In the genomic region with DNA sequence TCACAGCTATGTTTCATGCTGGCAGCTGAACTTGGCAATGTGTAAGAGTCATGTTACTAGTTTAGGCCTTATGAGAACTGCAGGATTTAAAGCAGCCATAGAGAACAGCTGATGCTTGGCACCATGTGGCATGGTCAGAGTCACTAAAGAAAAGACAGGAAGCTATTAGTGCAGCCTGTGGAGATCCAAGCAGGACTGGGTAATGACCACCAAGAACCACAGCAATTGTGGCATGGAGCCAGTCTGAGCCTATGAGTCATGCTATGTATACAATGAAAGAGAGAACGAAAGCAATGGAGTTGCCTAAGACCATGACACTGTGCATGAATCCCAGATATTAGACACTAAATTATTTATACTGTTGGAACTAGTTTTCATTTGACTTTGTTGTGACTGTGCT, we compare ENCODE assay signal across 23 mouse cellular contexts. TPM values are rescaled to one million over a fixed set of nuclear protein-coding genes. Genes with fewer than 3 reads are reported as not detected.
DNase-seq lines count a peak whose midpoint lies in the region; ATAC-seq and TF ChIP-seq lines count a peak whose summit lies in the region.
"Had no signal": no experiment of that assay in that cellular context is flagged by ENCODE, and none has a peak within 500 bp of the region (broad histone marks: within the 10 kb centered on the region; RNA-seq: fewer than 3 reads in every experiment).

No protein-coding gene starts in this region.

- no peak overlapping the region for H3K4me2 ChIP-seq in liver, postnatal 0 days (ENCODE audit: low read depth, low read length)
- H3K4me2 ChIP-seq: hindbrain, embryonic 12.5 days had no signal

- ATAC-seq in liver, postnatal 0 days = peak; percentile 77
- ATAC-seq: forebrain, embryonic 14.5 days had no signal

- no peaks in the 10 kb centered on the region for H3K36me3 ChIP-seq in liver, postnatal 0 days (replicated peaks; ENCODE audit: insufficient read depth, low read length)
- H3K36me3 ChIP-seq: hindbrain, embryonic 12.5 days had no signal

- no peak for TF ChIP-seq EP300 in liver, postnatal 0 days (IDR thresholded peaks at IDR 0.05; ENCODE audit: low read depth)

- DNase-seq in cerebellum, postnatal 14 days = peak; percentile 7 to 28
- DNase-seq in cerebellum, adult 11-12 months = no peak
- DNase-seq in liver, postnatal 0 days = peak; percentile 35
- no peak for DNase-seq in liver
- DNase-seq in 3T3-L1 (ENCODE audit: low read depth, low spot score) = peak; percentile 72
- DNase-seq in lung, postnatal 36 days = peak; percentile 7
- no peak for DNase-seq in layer of hippocampus, adult 9-10 months (ENCODE audit: low spot score)
- DNase-seq in adrenal gland, adult (ENCODE audit: inconsistent age in 2 of 2, low spot score in 1 of 2) = no peak
- DNase-seq: adrenal gland, adult 2 months; B cell, adult 2 months; cerebellum, adult 8-10 months; heart, adult 18-20 months; kidney, postnatal 4 days; layer of hippocampus, postnatal 36 days; midbrain, embryonic 14.5 days; right cerebral cortex, postnatal 14 days had no signal

- no peaks in the 10 kb centered on the region for H3K27me3 ChIP-seq in liver, postnatal 0 days (ENCODE audit: insufficient read depth, low read length)
- H3K27me3 ChIP-seq: hindbrain, embryonic 12.5 days had no signal

- no peaks in the 10 kb centered on the region for H3K9me3 ChIP-seq in liver, postnatal 0 days (ENCODE audit: low read length)
- H3K9me3 ChIP-seq: hindbrain, embryonic 12.5 days had no signal

- H3K9ac ChIP-seq in liver, postnatal 0 days (replicated peaks) = no peak overlapping the region
- H3K9ac ChIP-seq: hindbrain, embryonic 12.5 days had no signal

- H3K4me1 ChIP-seq in liver, postnatal 0 days (ENCODE audit: insufficient read depth) = no peaks in the 10 kb centered on the region
- H3K4me1 ChIP-seq: hindbrain, embryonic 12.5 days had no signal

- no peak overlapping the region for H3K27ac ChIP-seq in liver, postnatal 0 days (ENCODE audit: low read depth)
- H3K27ac ChIP-seq: hindbrain, embryonic 12.5 days; macrophage had no signal

- 53% methylated on average over 1 of the region's 1 CpGs for WGBS in liver, postnatal 0 days (ENCODE audit: insufficient replicate concordance)

- no peak overlapping the region for H3K4me3 ChIP-seq in liver, postnatal 0 days (ENCODE audit: low read depth, low read length)
- H3K4me3 ChIP-seq: hindbrain, embryonic 12.5 days had no signal

- no peak for TF ChIP-seq CTCF in liver, postnatal 0 days (IDR thresholded peaks at IDR 0.05; ENCODE audit: low read depth)

RNA-seq across cellular contexts. Expression of gene Serpina7, which starts 33.1 kb away (rescaled TPM):
- 118 and 119 TPM in 2 replicates for polyA plus RNA-seq in liver, postnatal 0 days (2015; fragmentation: Nextera tagmentation; extraction: Ambion mirVana)
- polyA plus RNA-seq: adrenal gland, adult 2 months; forebrain, embryonic 14.5 days; heart, postnatal 0 days; hindbrain, embryonic 12.5 days; intestine, embryonic 14.5 days; macrophage; midbrain, embryonic 14.5 days had no signal

RNA-seq across cellular contexts. Expression of gene 4930513O06Rik, which starts 34.1 kb away (rescaled TPM):
- polyA plus RNA-seq in liver, postnatal 0 days (2015; fragmentation: Nextera tagmentation; extraction: Ambion mirVana) = 0.64 and 0.78 TPM in 2 replicates
- polyA plus RNA-seq: adrenal gland, adult 2 months; forebrain, embryonic 14.5 days; heart, postnatal 0 days; hindbrain, embryonic 12.5 days; intestine, embryonic 14.5 days; limb, embryonic 11.5 days; macrophage; midbrain, embryonic 14.5 days; thymus, postnatal 0 days had no signal

Comparison
In these comparisons a context has a peak if more than half of its experiments do, and no peak if none do; other contexts are left out.
1. DNase-seq: peak in cerebellum, postnatal 14 days (2 of 2), liver, postnatal 0 days (single experiment), 3T3-L1 (single experiment) and lung, postnatal 36 days (single experiment); none in cerebellum, adult 11-12 months (single experiment), liver (single experiment), layer of hippocampus, adult 9-10 months (single experiment) and adrenal gland, adult (0 of 2).